Mouse (Mus musculus): Measurements from ENCODE around the gene Hspe1.

DNA sequence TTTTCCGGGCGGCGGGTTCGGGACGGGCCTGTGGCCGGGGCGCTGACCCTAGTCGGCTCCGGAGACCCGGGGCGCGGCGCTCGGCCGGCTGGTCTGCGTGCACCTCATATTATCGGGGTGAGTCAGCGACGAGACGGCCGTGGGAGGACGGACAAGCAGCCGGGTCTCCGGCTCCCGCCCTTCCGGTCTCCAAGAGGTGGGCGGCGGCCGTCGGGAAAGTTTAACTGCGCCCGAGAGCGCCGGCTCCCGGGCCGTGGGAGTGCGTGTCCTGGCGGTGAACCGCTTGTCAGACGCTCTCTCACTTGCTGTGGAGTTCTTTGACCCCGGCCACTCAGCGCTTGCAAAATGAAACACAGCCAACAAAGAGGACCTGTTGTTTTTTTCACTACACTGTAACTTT is 34.9 kb upstream of the Hspe1 start:
- TF ChIP-seq GATA1 (IDR thresholded peaks at IDR 0.05; ENCODE audit: borderline replicate concordance, low read length) (no peak), CTCF (IDR thresholded peaks at IDR 0.05; ENCODE audit: low read depth, low read length) (no peak)

Measured in G1E (cell line).